Mouse (Mus musculus) gastrocnemius, adult 8-10 months (tissue): Measurements from ENCODE around the gene Senp8. TPM values are rescaled to one million over a fixed set of nuclear protein-coding genes. Genes with fewer than 3 reads are reported as not detected.
"Not testable (repeated sequence)": the region's sequence is repeated elsewhere in the genome, so short reads cannot be mapped to it uniquely, and the experiment has no call there.

ENCODE experiments used
- DNase-seq, 2 experiments: peaks; one replicate each; pipeline ENCODE4 v3.0.0; 2022; ENCODE audit warnings: low spot score in 2 of 2
- total RNA-seq, 4 experiments: library from RNA; stranded (reverse); gene quantifications; 2 replicates each; pipeline ENCODE4 v1.2.4; 2022

The Senp8 gene
- total RNA-seq: 10 to 100 TPM in 2 of 4 experiments, 1 to 10 TPM in 2; 9.6 to 15.8 (median 10.1) TPM

DNA sequence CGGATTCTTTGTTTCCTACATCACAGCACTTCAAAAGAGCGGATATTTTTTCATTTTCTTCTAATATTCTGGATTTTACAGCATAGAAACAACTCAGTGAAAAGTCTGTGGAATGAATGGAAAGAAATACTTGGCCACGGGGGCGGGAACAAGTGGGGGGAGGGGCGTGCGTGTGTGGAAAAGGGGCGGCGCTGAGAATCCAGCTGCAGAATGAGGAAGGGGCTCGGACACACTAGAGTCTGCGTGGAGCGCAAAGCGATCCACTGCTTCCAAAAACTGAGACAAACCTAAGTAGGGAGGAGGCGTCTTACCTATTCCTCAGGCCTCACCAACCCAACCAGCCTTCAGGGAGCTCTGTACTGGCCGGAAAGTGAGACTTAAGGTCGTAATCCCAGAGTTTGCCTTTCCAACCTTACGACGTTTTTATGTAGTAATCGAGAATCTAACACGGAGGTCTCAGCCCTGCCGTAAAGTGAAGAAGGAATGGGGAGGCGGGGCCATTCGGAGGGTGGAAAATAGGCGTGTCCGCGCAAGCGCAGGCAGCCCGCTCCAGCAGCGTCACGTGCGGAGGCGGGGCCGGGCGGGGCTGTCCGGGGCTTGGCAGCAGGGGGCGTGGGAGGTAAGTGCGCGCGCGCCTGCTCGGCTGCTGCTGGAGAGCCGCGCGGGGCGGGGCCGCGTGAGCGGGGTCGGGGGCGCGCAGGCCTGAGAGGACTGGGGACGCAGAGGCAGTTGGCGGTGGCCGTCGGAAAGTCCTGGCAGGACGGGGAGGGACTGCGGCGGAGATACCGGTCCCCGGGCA lies at the start of gene Senp8, which contains the start of gene Myo9a:
Gene Senp8, minus strand, starts transcription at position 444 of the 799 bp plus-strand sequence.
Gene Myo9a, plus strand, starts transcription at position 630 of the 799 bp plus-strand sequence.
- DNase-seq: peak; percentile 99

DNA sequence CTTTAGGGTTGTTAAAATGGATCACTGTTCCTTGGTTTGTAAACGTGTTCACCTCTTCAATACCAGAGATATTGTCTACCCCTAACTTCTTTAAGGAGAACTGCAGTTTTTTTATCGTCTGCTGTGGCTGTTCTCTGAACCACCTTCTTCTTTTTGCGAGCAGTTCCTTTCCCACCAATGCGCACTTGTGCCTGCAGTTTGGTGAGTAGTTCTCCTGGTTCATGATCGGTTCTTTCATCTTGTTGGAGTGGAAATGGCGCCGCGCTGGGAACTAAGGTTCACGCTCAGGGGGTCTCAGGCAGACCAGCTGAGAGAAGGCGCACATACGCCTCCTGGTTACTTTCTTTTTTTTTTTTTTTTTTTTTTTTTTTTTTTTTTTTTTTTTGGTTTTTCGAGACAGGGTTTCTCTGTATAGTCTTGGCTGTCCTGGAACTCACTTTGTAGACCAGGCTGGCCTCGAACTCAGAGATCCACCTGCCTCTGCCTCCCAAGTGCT lies 16.5 kb upstream of the Senp8 start:
- DNase-seq: not testable (repeated sequence)

DNA sequence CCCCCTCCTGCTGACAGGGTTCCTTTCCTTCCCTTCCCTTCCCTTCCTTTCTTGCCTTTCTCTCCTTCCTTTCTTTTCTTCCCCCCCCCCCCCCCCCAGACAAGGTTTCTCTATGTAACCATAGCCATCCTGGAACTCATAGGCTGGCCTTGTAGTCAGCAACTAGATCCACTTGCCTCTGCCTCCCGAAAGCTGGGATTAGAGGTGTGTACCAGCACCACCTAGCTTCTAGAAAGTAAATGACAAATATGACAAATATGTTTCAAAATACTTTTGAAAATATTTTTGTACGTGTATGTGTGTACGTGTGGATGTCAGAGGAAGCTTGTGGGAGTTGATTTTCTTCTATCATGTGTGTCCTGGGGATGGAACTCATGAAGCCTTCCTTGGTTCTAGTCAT lies 10.0 kb upstream of the Senp8 start:
- no peak for DNase-seq

DNA sequence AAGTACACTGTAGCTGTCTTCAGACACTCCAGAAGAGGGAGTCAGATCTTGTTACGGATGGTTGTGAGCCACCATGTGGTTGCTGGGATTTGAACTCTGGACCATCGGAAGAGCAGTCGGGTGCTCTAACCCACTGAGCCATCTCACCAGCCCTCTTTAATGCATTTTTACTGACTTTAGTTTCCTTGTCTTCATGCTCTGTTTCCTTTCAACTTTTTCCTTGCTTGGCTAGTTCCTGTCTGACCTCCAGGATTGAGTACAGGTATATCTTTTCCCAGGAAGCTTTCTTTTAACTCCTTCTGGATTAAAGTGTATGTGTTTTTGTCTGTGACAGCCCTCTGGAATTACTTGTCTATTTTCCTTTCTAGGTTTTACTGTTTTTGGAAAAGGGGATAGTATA lies 6.5 kb upstream of the Senp8 start:
- not testable (repeated sequence) for DNase-seq

- DNase-seq: no peak
Measured at GRCm38 (mm10) chr9:59755199-59755598, 4.7 kb upstream of the Senp8 start.

DNA sequence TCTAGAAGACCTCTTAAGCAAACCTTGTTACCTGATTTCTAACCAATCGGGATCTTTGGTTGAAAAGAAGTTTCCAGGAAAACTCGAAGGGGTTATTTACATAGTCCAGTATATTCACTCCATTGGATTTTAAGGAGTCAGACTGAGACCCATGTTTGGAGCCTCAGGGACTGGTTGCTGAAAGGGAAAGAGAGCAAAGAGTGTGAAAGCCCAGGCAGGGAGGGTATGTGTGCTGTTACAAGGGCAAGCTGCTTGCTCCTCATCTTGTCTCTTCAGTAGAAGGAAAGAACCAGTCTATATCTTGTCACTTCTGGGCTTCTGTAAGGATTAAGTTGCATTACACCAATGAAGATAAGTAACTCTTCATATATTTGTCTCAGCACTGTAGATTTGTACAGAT lies 1.5 kb upstream of the Senp8 start:
- DNase-seq: no peak

DNA sequence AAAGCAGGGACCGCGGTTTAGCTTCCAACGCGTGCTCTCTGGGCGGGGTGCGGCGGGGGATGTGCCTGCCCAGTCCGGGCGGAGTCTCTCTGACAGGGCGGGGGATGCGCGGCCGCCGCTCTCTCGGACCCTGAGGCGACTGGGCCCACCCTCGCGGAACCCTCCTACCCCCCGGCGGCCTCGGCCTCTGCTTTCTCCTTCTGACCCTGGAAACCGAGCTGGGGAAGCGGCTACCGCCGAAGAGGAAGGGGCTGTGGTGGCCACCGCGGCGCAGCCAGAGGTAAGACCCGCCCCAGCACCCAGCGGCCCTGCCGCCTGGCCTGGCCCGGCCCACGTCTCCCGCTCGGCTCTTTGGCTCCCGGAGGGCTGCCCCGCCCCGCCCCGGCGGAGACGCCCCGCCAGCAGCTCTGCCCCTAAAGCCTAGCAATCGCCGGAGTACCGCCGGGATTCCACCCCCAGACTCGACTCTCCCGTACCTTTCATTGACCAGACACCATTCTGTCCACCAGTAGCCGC lies 614 bp upstream of the Senp8 start:
- peak; percentile 85 to 88 for DNase-seq

GRCm38 (mm10) chr9:59749581-59750265 lies 787 bp downstream of the Senp8 start:
- DNase-seq: no peak

DNA sequence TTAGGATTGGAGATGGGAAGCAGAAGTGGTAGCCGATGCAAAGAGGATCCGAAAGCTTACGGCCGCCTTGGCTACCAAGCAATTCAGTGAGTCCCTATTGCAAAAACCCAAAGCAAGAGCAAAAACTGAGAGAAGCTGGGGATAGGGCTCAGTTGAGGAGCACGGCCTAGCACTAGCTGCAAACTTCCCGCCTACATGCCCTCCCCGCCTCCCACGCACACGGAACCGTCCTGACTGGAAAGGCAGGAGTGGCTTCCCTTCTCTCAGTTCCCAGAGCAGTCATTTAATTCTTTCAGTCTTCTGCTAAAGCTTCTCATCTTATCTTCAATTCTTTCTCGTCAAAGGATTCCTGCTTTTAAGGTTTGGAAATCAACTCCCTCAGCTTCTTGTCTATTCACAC lies 1.5 kb downstream of the Senp8 start:
- no peak for DNase-seq

- no peak for DNase-seq
Measured at GRCm38 (mm10) chr9:59748387-59748786, 2.1 kb downstream of the Senp8 start.

DNA sequence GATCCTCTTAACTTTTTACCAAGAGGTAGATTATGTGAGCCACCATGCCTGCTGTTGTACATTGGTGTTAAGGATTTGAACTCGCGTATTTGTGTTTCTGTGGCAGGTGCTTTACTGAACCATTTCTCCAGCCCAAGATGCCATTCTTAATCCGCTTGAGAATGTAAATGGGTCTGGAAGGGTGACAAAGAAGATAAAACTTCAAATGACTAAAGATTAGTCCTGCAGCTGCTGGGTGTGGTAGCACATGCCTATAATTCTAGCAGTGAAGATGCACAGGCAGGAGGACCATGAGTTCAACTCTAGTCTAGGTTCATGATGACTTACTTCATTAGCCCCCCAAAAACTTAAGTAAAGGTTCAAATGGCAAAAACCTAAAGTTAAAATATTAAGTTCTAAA lies 6.6 kb downstream of the Senp8 start:
- DNase-seq: no peak

DNA sequence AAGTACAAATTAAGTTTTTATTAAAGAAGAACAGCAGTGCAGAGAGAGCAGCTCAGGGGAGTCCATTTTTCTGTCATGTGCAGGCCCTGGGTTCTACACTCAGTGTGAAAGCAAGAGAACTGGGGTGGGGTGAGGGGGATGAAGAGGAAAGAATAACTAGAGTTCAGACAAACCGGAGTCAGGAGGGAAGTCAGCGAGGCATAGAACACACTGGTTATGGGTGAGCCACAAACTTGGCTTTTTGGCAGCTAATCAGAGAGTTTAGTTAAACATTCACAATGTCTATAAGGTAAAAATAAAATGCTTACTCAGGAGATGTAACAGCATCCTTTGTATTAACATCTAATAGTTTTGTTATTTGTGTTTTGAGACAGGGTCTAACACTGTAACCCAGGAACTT lies 9.9 kb downstream of the Senp8 start:
- no peak for DNase-seq

DNA sequence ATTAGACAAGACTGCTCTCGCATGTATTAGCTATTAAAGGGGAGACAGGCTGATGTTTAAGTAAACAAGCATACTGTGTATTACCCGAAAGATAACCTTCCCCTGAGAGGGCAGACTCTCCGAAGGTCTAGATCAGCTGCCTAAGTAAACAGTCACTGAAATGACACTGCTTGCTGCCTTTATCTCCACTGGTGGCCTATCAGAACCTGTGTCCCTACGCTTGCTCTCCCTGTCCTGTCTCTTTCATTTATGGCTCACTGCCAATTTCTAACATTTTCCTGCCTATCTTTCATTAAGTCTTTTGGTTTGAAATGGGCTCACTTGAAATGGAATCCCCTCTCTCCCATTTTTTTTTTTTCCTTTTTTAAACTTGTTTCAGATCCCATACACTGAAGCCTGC lies 15.1 kb downstream of the Senp8 start:
- no peak for DNase-seq

GRCm38 (mm10) chr9:59733075-59733474 lies 17.4 kb downstream of the Senp8 start:
- no peak for DNase-seq

- DNase-seq: no peak
Measured at GRCm38 (mm10) chr9:59731136-59731535, 19.4 kb downstream of the Senp8 start.

DNA sequence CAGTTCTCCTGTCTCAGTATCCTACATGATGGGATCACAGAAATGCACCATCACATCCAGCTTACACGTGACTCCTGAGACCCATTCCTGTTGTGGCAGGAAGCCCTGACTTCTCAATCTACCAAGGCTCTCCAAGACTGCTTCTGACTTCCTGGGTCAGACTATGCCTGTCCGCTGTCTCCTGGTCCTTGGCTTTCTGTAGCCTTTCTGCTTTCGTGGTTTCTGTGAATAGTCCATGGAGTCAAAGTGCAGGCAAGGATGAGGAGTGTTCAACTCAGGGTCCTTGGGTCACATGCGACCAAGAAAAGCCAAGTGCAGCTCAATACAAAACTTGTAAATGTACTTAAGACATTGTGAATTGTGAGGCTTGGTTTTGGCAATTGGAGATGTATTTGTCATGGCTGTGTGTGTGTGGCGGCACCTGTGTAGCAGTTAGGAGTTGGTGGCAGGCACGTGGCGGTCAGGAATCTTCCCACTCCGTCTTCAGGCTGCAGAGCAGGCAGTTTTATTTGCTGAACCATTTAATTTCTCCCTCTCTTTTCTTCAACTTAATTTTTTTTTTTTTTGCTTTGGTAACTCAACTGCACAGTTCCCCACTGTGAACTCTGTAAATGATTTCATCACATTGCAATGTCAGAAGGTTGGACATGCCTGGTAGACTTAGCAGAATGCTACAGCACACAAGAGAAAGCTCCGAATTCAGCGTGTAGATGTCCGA lies 22.8 kb downstream of the Senp8 start:
- no peak for DNase-seq

DNA sequence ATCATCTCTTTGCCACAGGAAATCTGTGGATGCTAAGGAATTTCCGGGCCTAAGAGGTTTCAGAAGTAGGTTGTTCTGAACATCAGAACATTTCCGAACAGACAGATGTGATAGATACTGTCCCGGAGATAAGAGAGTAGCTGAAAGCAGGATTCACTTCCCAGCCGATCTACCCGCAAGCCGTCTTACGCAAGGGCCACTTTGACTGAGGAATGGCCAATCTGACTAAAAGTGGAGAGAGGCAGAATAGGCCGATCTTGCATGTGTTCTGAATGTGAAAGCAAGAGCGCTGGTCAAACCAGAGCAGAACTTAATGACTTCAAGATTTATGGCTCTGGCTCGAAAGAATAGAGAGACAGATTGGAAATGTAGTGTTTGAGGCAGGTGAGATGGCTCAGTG lies 25.0 kb downstream of the Senp8 start:
- no peak for DNase-seq

- peak in 1 of 2 experiments; percentile 26 for DNase-seq
Measured at GRCm38 (mm10) chr9:59723791-59724442, 26.6 kb downstream of the Senp8 start.

DNA sequence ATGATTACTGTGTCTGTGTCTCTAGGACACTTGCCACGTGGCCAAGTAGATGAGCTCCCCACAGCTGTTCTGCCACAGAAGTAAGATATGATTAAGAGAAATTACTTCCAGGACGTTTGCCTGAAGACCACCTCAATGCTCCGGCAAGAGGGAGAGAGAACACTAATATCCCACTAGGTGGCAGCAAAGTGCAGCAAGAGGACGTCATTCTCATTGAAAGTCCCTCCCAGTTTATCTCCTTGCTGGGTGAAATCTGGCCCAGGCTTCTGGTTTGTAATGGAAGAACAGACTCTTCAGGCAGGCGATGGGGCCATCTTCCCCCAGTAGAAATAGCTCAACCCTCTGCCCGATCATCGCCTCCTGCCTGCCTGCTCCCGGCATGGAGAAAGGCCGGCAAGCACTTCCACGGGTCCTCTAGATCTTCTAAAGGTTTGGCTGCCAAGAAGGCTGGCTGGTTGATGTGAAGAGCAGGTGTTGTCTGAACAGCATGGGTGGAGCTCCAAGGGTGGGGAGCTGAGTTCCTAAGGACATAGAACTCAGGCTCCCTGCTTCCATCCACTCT lies 27.3 kb downstream of the Senp8 start:
- DNase-seq: peak; percentile 41 to 52

GRCm38 (mm10) chr9:59721144-59721543 lies 29.4 kb downstream of the Senp8 start:
- no peak for DNase-seq

- no peak for DNase-seq
Measured at GRCm38 (mm10) chr9:59718237-59718636, 32.3 kb downstream of the Senp8 start.
